ENCODE assay signal across 8 mouse cellular contexts in genomic region chr12:73563122-73563521, GRCm38 (mm10). TPM values are rescaled to one million over a fixed set of nuclear protein-coding genes. Genes with fewer than 3 reads are reported as not detected.
A peak's percentile ranks its signal among the peaks of the same experiment; 100 is the strongest.
DNase-seq lines count a peak whose midpoint lies in the region; TF ChIP-seq lines count a peak whose summit lies in the region.
"Not testable (repeated sequence)": the region's sequence is repeated elsewhere in the genome, so short reads cannot be mapped to it uniquely, and the experiment has no call there.
"Had no signal": no experiment of that assay in that cellular context is flagged by ENCODE, and none has a peak within 500 bp of the region (broad histone marks: within the 10 kb centered on the region; RNA-seq: fewer than 3 reads in every experiment).

No protein-coding gene starts in this region.

- not testable (repeated sequence) for H3K9ac ChIP-seq in MEL (ENCODE audit: control insufficient read depth, low read depth, low read length, poor library complexity, severe bottlenecking)

- not testable (repeated sequence) for TF ChIP-seq RAD21 in MEL (IDR thresholded peaks at IDR 0.05; ENCODE audit: low read depth, low read length)

- TF ChIP-seq EP300 in MEL (IDR thresholded peaks at IDR 0.05; ENCODE audit: low read depth in 1 of 2, low read length in 2 of 2), result not testable (repeated sequence)

- not testable (repeated sequence) for H3K9me3 ChIP-seq in MEL (replicated peaks; ENCODE audit: insufficient read depth, low read length)

- H3K4me1 ChIP-seq in MEL (ENCODE audit: control insufficient read depth in 1 of 2, insufficient read depth in 2 of 2, low read length in 2 of 2), result not testable (repeated sequence)

- not testable (repeated sequence) for TF ChIP-seq CTCF in MEL (IDR thresholded peaks at IDR 0.05 in 2 of 3, conservative IDR thresholded peaks at IDR 0.05 in 1 of 3; ENCODE audit: control insufficient read depth in 1 of 3, insufficient read depth in 1 of 3, low read depth in 2 of 3, low read length in 3 of 3, poor library complexity in 1 of 3, severe bottlenecking in 1 of 3)

- not testable (repeated sequence) for H3K79me2 ChIP-seq in MEL (ENCODE audit: control insufficient read depth, insufficient read depth, low read length, poor library complexity)

- peak in 1 of 2 experiments; percentile 45; a peak in 1 of 4 replicates for TF ChIP-seq POLR2A in MEL (IDR thresholded peaks at IDR 0.05; ENCODE audit: control insufficient read depth in 1 of 2, insufficient read depth in 1 of 2, low read depth in 1 of 2, low read length in 2 of 2, poor library complexity in 1 of 2)

- H3K4me3 ChIP-seq in MEL (ENCODE audit: control insufficient read depth in 1 of 2, insufficient read depth in 1 of 2, low read depth in 2 of 2, low read length in 2 of 2), result not testable (repeated sequence)

- DNase-seq in MEL (ENCODE audit: low read depth, low spot score), result not testable (repeated sequence)
- peak; percentile 62 for DNase-seq in heart, adult 11 months

- not testable (repeated sequence) for H3K27me3 ChIP-seq in MEL (ENCODE audit: control insufficient read depth in 1 of 2, insufficient read depth in 2 of 2, low read length in 2 of 2)

- not testable (repeated sequence) for H3K36me3 ChIP-seq in MEL (ENCODE audit: control insufficient read depth in 1 of 2, insufficient read depth in 2 of 2, low read length in 2 of 2)

- H3K27ac ChIP-seq in MEL (ENCODE audit: control insufficient read depth, low read depth, low read length), result not testable (repeated sequence)

TF ChIP-seq in MEL, 35 proteins besides CTCF, POLR2A, EP300 and RAD21:
- TF ChIP-seq TBP (IDR thresholded peaks at IDR 0.05; ENCODE audit: low read depth, low read length), result peak; percentile 51; the same call in 1 of the 2 replicates
- 0 out of 2 replicates have a peak, but pooled peaks have one; percentile 29 for TF ChIP-seq NELFE (IDR thresholded peaks at IDR 0.05; ENCODE audit: low read depth, low read length)

RNA-seq across cellular contexts. Expression of gene Tmem30b, which starts 16.9 kb away (rescaled TPM):
- total RNA-seq in MEL (2012; rRNA removed), result not detected in 2 replicates
- not detected for polyA plus RNA-seq in MEL (2012; ENCODE audit: insufficient read depth in 1 of 2, insufficient read length in 2 of 2, low read depth in 1 of 2, low replicate concordance in 2 of 2, missing spikeins in 1 of 2)
- total RNA-seq: adrenal gland, postnatal 25 days; CH12.LX had no signal
- polyA plus RNA-seq: activated CD4-positive, CD25-positive, alpha-beta regulatory T cell, adult 4 months; C2C12; G1E; Patski had no signal

RNA-seq across cellular contexts. Expression of gene Prkch, which starts 21.5 kb away (rescaled TPM):
- total RNA-seq in MEL (2012; rRNA removed), result not detected in 2 replicates
- polyA plus RNA-seq in MEL (2012; ENCODE audit: insufficient read depth in 1 of 2, insufficient read length in 2 of 2, low read depth in 1 of 2, low replicate concordance in 2 of 2, missing spikeins in 1 of 2), result not detected
- polyA plus RNA-seq: G1E had no signal
